Mouse (Mus musculus) monocyte, adult 5-6 weeks (primary cell): ENCODE results near the gene 1700016H13Rik. TPM values are rescaled to one million over a fixed set of nuclear protein-coding genes. Genes with fewer than 3 reads are reported as not detected.

ENCODE experiments used
- ATAC-seq: fragments of 153-309, 156-312 bp; replicated peaks from 2 replicates; pipeline ENCODE4 v1.8.0; 2017; ENCODE audit warnings: mild to moderate bottlenecking; ENCODE audit not compliant: low TSS enrichment, insufficient number of reproducible peaks, severe bottlenecking, poor library complexity, low FRiP score
- total RNA-seq: library from RNA; stranded (forward); fragments of 200-1000, 200-491, 200-594 nt; gene quantifications from 3 replicates; pipeline ENCODE4 v1.2.3, GENCODE M21; 2017

The 1700016H13Rik gene
- total RNA-seq, 1 experiment from 2014 or later, result not detected

GRCm38 (mm10) chr5:103617191-103617590 lies 38.6 kb downstream of the 1700016H13Rik start:
- no peak for ATAC-seq

- no peak for ATAC-seq
Observed at GRCm38 (mm10) chr5:103614356-103614755, 41.5 kb downstream of the 1700016H13Rik start.

GRCm38 (mm10) chr5:103612316-103612715 lies 43.5 kb downstream of the 1700016H13Rik start:
- no peak for ATAC-seq

GRCm38 (mm10) chr5:103610856-103611472 lies 44.8 kb downstream of the 1700016H13Rik start:
- ATAC-seq, result no peak

GRCm38 (mm10) chr5:103610148-103610547 lies 45.7 kb downstream of the 1700016H13Rik start:
- ATAC-seq, result no peak

- no peak for ATAC-seq
Observed at GRCm38 (mm10) chr5:103605707-103606106, 50.1 kb downstream of the 1700016H13Rik start.

GRCm38 (mm10) chr5:103603115-103603893 lies 52.5 kb downstream of the 1700016H13Rik start:
- no peak for ATAC-seq

GRCm38 (mm10) chr5:103598881-103599280 lies 56.9 kb downstream of the 1700016H13Rik start:
- no peak for ATAC-seq

- ATAC-seq, result no peak
Observed at GRCm38 (mm10) chr5:103598264-103598663, 57.5 kb downstream of the 1700016H13Rik start.

Other genes with a start within 250 kb of the 1700016H13Rik start
- 0.48 to 1.1 TPM (median 0.97 TPM) in 3 replicates for gene Ptpn13, start 230.8 kb downstream of the 1700016H13Rik start, total RNA-seq
- gene Slc10a6, start 26.6 kb downstream of the 1700016H13Rik start, total RNA-seq, result not detected in 3 replicates
- 20.1 to 35.3 TPM (median 31.2 TPM) in 3 replicates for gene Aff1, start 36.4 kb upstream of the 1700016H13Rik start, total RNA-seq